Mouse (Mus musculus): Measurements from ENCODE around the gene Uqcr11.
A peak's percentile ranks its signal among the peaks of the same experiment; 100 is the strongest.

Gene Uqcr11

DNA sequence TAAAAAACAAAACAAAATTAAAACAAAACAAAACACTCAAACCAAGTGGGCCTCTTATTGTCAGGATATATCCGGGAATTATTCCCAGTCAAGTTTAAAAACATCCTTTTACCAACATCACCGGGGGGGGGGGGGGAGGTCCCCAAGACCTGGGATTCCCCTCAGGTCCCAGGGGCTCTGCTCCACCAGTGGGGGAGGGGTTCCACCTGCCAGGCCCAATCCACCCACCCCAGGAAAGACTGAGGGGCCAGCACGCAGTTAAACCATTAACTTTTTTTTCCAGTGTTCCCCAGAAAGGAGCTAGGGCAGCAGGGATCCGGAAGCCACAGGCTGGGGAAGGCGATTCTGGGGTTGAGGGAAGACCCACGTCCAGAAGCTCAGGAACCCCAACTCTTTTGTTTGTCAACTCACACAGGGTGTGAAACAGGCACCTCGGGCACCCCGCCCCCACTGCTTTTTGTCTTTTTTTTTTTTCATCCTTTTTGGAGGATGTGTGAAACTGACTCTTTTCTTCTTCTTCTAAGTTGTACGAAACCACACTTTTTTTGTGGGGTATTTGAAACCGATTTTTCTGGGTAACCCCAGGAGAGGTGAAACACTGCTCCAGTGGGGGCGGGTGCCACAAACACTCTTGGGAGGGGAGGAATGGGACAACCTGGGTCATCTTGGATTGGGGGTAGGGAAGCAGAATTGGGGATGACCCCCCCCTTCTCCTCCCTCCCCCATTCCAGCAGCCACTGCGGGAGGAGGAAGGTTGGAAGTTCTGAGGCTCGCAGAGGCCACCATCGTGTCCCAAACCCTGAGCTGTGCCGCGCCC is 25.1 kb upstream of the Uqcr11 start:
- peak; percentile 34 to 38 for DNase-seq (ENCODE audit: low spot score in 2 of 2)

DNA sequence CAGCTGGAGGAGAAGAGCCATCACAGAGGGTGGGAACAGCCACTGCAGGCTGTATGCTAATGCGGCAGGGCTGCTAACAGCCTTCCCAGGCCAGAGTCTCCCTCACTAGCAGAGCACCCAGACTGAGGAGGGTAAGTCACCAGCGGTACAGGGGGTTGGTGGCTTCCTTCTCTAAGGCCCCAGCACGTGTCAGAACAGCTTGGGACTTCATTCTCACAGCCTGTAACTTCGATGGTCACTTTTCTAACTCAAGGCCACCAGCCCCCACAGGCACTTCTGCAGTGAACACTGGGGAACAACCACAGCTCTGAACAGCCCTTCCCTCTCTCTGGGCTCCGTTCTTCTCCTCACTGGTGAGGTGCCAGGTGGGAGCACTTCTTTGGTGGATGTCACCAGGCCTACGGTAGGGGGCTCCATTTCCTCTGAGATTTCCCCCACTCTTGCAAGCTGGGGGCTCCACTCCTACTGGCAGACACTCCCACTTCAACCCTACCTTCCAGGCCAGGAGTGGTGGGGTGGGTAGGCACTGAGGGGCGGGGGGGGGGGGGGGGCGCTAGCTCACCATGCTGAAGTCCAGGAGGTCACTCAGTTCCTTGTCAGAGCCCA is 23.8 kb upstream of the Uqcr11 start:
- no peak for DNase-seq (ENCODE audit: low spot score in 2 of 2)

DNA sequence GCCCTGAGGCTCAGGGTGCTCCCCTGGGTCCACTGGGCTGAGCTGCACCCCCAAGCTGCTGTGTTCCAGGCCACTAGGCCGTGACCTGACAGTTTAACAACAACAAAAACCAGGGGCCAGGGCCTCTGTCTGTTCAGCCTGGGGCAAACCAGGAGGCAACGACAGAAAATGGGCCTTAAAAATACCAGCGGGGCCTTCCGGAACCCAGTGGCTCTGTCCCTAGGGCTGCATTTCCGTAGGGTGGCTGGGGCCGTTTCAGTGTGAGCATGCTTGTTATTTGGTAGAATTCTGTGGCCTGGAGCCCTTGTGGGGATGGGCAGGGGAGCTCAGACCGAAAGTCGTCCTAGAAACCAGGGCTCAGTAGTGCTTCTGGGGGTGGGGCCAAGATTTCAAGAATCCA is 23.2 kb upstream of the Uqcr11 start:
- DNase-seq (ENCODE audit: low spot score in 2 of 2) = peak in 1 of 2 experiments; percentile 36

DNA sequence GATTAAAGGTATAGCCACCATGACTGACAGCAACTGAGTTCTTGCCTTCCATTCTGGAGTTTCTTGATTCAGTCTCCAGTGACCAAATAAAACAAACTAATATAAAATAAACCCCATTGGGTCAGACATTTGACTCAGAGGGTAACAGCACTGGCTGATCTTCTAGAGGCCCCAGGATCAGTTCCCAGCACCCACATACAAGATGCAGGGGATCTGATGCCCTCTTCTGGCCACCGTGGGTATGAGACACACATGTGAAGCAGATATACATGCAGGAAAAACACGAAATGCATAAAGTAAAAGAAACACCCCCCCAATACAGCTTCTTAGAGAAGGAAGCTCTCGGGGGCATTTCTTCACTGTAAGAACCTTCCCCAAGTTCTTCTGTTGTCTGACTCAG is 18.4 kb upstream of the Uqcr11 start:
- DNase-seq (ENCODE audit: low spot score in 2 of 2) = no peak

DNA sequence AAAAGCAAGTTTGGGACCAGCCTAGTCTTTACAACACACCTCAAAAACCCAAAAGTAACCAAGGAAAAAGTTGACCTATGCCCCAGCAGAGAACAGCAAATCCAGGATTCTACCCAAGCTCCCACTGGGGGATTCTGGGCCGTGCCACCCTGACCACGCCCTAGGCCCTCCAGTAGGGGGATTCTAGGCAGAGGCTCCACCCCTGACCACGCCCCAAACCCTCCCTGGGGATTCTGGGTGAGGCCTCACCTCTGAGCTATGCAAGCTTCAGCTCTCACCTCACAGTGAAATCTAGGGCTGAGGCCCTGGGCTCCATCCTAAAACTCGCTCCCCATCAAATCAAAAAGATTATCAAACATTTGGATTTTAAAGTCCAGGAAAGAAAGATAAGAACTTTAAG is 16.9 kb upstream of the Uqcr11 start:
- DNase-seq (ENCODE audit: low spot score in 2 of 2) = peak in 1 of 2 experiments; percentile 49

DNA sequence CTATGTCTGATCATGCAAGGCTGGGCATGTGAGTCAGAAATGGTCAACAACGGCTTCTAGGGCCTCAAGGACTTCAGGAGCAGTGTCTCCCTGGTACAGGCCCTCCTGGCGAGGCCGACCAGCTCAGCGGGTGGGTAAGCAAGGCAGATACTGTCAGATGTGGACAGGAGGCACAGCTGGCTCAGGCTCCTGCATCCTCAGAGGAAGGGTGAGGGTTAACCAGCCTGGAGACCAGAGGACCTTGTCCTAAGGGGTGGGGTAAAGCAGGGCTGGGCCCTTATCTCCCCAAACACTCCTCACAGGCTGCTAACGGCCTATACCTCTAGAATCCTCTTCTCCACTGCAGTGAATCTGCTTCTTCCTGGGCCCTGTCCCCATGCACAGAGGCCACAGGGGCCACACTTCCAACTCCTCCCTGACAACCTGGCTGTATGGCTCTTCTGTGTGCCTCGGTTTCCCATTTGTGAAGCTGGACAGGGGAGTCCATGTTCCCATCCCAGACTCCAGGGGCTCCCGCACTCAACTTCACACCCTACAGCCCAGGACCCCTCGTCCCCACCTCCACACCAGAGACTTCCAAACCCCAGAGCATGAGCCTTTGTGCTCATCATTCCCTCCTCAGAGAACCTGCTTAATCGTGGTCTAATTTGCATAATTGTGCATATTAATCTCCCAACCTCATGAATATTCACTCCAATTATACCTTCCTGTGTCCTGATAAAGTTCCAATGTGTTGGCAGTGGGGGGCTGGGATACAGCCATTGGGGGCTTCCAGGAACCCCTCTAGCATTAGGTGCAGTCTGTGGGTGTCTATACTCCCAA is 15.2 kb upstream of the Uqcr11 start:
- DNase-seq (ENCODE audit: low spot score in 2 of 2) = no peak

DNA sequence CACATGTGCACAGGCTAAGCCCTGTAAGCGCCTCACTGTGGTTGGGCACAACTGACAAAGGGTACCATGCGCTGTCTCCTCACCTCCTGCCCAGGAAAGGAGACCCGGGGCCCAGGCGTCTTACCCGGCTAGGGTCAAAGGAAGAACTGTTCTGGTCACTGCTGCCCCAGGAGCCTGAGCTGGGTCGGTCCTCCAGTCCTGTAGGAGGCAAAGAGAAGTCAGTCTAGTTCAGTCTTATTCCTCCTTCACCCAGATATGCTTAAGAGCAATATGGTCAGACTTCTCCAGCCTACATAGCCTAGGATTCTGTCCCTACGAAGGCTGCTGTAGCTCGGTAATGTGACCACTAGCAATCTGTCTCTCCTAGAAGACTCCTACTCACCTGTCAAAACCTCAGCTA is 14.6 kb upstream of the Uqcr11 start:
- DNase-seq (ENCODE audit: low spot score in 2 of 2) = no peak

DNA sequence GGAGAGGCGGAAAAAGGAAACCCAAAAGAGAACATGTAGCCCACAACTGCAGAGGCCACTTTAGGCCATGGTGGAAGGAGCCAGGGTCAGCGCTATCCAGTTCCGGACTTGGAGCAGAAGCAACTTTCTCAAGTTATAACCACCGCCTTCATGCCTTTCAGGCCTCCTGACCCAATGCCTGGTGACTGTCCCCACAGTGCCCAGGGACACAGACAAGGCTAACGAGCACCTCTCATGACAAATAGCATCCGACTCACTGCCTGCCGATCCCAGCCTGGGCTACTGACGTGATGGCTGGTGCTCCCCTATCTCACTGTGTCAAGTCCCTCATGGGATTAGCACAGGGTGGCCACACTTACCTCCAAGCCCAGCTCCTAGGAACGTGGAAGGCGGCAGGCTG is 14.1 kb upstream of the Uqcr11 start:
- no peak for DNase-seq (ENCODE audit: low spot score in 2 of 2)

DNA sequence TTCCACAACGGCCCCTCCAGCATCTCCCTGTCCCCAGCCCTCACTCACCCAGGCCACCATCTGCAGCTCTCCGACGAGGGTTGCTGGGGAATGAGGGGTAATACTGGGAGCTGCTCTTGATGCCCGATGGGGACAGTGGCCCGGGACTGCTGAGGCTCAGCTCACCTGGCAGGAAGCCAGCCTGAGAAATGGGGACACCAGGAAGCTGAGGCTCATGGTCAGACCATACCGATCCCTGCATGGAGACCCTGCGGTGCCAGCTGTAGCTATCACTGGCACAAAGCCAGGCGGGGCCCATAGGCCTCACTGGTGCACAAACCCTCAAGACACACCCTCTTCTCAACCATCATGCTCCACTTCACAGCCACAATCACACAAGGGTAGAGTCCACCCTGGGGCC is 12.8 kb upstream of the Uqcr11 start:
- no peak for DNase-seq (ENCODE audit: low spot score in 2 of 2)

DNA sequence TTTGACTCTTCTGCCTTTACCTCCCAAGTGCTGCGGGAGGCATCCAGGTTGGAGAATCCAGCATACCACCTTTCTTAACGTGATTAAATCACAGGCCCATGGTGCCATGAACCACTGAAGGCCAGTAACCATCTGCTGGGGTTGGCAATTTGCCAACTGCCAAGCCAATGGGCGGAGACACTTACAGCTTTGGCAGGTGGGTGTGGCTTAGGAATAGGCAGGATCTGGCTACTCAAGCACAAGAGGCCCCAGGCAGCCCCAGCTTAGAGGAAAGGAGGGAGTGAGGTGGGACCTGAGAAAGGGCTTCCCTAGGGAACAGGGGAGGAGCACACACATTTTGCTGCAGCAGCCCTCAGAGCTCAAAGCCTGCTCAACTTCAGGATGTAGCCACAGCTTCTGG is 11.7 kb upstream of the Uqcr11 start:
- DNase-seq (ENCODE audit: low spot score in 2 of 2) = no peak

DNA sequence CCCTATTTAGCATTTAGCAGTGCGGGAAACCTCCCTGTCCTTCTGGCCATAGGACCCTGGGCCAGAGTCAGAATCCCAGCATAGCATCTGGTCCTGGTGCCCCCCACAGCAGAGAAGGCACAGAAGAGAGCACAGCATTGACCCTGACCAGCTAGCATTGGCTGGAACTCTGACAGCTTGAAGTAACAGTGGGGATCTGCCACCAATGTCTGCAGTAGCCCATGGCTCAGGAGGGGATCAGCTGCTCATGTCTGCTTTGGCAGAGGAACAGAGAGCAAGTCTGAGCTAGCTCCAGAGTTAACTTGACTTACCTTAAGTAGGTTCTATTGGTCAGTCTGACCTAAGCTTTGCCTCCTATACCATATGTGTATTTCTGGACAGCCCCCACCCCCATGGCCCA is 11.2 kb upstream of the Uqcr11 start:
- DNase-seq (ENCODE audit: low spot score in 2 of 2) = no peak

DNA sequence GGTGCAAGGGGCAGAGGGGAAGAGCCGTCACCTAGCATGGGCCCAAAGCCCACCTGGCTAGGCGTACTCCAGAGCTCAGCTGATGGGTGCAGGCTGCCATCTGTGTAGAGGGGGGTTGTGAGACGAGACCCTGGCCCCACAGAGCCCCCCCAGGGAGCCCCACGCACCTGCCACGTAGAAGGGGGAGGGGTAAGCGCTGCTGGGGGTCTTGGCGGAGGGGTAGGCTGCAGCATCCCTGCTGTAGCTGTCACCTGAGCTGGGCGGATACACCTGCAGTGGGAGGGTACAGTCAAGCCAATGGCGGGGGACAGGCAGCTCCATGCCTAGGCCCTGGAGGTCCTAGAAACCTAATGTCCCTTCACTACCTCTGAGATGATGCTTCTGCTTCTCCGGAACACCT is 10.7 kb upstream of the Uqcr11 start:
- DNase-seq (ENCODE audit: low spot score in 2 of 2) = no peak

DNA sequence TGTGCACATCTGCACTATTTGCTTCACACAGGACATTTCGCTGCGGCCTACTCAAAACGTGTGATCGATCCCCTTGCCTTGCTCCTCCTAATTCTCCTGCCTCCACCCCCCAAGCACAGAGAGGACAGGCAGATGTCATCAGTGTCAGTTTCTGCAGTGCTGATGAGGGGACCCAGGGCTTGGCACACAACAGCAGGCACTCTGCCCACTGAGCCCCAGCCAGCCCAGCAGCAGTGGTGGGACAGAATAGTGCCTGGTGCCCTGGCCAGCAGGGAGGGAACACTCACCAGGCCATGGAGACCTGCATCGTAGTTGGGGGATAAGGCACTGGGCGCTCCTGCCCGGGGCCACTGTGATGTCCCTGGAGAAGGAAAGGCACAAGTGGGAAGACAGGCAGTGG is 8.9 kb upstream of the Uqcr11 start:
- DNase-seq (ENCODE audit: low spot score in 2 of 2) = no peak

DNA sequence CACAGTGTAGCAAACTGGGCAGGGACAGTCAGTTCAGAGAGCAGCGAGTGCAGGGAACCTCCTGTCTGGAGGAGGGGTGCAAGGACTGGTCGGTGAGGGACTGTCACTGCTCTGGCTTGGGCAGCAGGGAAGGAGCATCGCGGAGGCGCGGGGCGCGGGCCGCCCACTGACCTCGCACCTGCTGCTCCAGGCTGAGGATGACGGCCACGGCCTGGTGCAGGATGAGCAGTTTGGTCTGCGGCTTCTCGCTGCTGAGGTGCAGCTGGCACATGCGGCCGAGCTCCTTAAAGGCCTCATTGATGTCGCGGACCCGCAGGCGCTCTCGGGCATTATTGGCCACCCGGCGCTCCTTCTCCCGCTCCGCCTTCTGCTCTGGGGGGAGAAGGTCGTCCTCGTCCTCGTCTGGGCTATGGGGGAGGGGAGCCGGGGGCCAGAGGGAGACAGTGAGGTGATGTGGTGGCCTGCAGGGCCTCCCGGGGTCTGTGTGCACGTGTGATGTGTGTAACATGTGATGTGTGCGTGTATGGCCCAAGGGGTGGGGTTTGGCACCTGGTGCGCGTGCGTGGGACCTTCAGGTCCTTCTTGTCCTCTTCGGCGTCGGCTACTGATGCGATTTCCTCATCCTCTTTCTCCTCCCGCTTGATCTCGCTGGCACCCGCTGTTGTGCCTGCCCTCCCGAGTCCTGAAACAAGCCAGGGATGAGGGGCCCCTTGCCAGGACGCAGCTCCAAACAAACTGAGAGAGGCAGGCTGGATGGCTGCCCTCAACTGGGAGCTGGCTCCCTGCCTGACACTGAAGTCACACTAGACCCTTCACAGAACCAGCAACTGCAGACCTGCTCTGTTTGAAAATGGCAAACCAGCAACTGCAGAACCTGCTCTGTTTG is 6.3 kb upstream of the Uqcr11 start:
- DNase-seq (ENCODE audit: low spot score in 2 of 2) = no peak

DNA sequence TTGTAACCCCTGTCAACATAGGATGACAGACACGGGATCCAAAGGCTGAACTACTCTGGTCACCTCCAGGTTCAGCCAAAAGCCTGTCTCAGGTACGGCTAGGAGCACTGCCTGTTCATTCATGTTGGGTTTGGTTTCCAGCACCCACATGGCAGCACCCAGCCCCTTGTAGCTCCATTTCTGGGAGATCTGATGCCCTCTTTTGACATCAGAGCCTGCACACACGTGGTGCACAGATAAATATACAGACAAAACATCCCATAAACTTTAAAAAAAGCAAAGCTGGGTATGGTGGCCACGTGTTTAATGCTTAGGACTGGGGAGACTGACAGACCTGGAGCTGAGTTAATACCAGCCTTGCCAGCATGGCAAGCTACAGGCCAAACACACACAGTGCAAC is 1.3 kb upstream of the Uqcr11 start:
- no peak for DNase-seq (ENCODE audit: low spot score in 2 of 2)

DNA sequence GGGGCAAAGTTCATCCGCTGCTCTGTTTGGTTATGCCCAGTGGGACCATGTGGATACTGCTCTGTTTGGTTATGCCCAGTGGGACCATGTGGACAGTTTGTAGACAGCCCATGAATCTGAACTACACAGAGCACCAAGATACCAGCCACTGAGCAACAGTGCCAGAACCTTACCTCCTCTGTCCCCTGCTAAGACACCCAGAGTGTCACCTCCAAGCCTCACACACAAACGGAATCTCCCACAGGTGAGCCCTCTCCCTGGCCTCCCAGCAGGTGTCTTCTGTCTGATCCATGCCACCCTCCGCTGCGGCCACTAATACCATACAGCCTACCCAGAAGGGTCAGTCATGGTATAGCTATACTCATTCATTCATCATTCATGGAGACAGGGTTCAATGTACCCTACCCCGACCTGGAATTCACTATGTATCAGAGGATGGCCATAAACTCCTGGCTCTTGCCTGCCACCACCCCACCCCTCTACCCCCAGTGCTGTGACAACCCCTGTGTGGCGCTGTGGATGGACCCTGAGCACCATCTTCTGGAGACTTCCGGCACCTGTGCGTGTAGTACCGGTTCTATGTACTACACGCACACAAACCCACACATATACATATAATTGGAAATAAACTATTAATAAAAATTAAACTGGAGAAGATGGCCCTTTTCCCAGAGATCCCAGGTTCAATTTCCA is 1.0 kb downstream of the Uqcr11 start:
- DNase-seq (ENCODE audit: low spot score in 2 of 2) = no peak

DNA sequence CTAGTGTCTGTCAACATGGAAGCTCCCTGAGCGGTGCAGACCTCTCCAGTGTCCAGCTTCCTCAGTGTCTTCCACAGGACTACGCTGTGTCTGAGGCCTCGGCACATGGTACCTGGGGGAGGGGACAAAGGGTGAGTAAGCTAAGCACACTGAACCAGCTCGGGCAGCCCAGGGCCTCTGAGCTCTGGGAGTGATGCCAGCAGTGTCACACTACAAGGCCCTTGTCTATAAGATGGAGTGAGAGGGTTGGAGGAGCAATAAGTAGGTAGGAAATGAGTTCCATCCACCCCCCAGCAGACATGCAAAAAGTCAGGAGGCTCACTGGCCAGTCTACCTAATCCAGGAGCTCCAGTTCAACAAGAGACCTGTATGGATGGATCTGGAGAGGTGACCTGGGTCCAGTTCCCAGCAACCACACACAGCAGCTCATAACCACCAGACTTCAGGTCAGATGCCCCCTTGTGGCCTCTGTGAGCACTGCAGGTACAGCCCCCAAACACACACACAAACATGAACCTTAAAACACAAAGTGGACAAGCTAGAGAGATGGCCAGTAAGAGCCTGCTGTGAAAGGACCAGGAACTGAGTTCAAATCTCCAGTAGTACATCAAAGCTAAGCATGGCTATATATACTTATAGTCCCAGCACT is 3.5 kb downstream of the Uqcr11 start:
- peak in 1 of 2 experiments; percentile 58 for DNase-seq (ENCODE audit: low spot score in 2 of 2)

DNA sequence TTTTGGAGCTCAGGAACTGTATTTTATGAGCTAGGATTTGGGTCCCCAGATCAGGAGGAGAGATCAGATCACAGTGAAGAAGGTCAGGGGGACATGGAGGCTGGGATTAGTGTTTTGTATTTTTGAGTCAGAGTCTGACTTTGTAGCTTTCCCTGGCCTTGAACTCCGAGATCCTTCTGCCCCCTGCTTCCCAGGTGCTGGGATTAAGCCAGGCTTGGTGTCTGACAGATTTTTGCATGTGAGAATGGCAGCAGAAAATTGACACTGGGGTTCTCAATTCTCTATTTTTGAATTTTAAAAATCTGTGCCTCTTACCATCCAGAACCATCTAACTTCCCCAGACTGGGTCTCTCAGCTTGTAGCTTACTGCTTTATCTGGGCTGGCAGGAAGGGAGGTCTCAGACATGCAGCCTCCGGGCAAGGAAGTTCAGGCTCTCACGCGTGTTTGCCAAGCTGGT is 5.9 kb downstream of the Uqcr11 start:
- no peak for DNase-seq (ENCODE audit: low spot score in 2 of 2)

DNA sequence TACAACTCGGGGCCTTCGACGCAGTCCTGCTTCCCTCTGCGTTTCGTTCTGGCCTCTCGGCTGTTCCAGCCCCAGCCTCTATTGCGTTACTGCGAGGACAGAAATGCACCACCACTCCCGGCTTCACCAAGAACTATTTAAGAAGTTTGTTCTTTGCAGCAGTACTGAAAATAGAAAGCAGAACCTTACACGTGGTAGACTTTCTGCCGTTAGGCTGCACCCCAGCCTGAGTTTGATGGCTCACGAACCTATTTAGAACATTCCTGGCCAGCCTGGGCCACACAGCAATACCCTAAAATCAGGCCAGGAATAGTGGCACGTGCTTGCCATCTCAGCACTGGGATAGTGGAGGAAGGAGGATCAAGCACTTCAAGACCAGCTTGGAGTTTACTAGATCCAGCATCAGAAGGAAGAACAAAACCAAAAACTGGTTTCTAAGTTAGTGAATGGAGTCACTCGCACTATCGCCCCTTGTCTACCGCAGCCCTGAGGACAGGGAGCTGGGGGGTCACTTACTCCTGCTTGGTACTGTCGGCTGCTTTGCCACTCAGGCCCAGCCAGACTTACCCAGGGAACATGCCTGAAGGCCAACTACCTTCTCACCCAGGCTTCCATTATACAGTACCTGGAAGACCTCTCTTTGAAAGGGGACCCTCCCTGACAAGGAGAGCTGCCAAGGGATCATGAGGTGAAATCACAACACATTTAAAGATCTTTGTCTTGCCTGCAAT is 6.5 kb downstream of the Uqcr11 start:
- DNase-seq (ENCODE audit: low spot score in 2 of 2) = no peak

Measured in natural killer cell, adult 2 months (primary cell).